7 mouse cellular contexts compared by ENCODE assay signal in the genomic region with DNA sequence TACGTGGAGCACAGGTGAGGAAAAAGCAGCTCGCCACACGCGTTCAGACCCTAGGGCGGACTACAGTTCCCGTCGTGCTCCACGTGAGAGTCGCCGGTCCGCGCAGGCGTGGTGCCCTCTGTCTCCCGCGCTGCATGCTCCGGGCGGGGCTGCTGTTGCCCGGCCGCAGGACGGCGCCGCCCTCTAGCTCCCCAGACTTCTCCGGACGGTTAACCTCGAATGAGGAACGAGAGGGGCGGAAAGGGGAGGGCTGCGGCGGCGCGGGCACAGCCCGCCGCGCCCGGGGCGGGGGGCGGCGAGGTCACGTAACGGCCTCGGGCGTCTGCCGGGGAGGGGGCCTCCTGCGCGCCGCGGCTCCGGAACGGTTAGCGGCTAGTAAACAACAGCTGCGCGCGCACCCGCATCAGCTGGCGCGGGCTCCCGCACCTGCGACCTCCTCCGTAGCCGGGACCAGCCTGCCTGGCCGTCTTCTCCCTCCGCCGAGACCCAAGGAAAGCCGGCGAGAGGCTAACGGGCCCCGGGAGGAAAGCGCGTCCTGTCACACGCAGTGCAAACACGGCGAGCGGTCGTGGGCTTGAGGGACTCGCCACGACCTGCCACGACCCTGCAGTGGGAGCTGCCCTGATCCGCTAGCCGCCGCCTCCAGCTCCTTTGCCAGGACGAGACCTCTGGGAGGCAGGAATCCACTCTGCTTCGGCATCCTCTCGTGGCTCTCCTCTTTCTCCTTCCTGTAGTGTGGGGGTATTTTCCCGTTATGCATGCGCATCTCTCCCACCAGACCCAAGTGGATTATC. TPM values are rescaled to one million over a fixed set of nuclear protein-coding genes. Genes with fewer than 3 reads are reported as not detected.
DNase-seq lines count a peak whose midpoint lies in the region; ATAC-seq lines count a peak whose summit lies in the region.

A gene (plus strand): TSS at position 378 of the 794 bp plus-strand sequence.

- H3K27me3 ChIP-seq in embryonic facial prominence, embryonic 10.5 days (replicated peaks; ENCODE audit: low read depth, poor library complexity, severe bottlenecking), result no peaks in the 10 kb centered on the region
- H3K27me3 ChIP-seq in limb, embryonic 11.5 days (ENCODE audit: control insufficient read depth, insufficient read depth, low read length), result no peaks in the 10 kb centered on the region
- no peaks in the 10 kb centered on the region for H3K27me3 ChIP-seq in midbrain, embryonic 14.5 days (ENCODE audit: control insufficient read depth, insufficient read depth, low read length)

- peak within 1 kb of the TSS; percentile 74 for H3K9ac ChIP-seq in limb, embryonic 11.5 days (ENCODE audit: low read length)
- H3K9ac ChIP-seq in midbrain, embryonic 14.5 days (replicated peaks; ENCODE audit: low read length), result peak within 1 kb of the TSS; percentile 81

- ATAC-seq in granulocyte monocyte progenitor cell, adult 5-6 weeks (replicated peaks; ENCODE audit: poor library complexity, severe bottlenecking), result peak; percentile 63
- peak; percentile 95 for ATAC-seq in limb, embryonic 11.5 days (ENCODE audit: insufficient number of reproducible peaks, low FRiP score, low TSS enrichment, low read depth)
- ATAC-seq in midbrain, embryonic 14.5 days (ENCODE audit: low FRiP score, low TSS enrichment), result peak; percentile 94

- no peaks in the 10 kb centered on the region; the same call in 1 of the 2 replicates for H3K36me3 ChIP-seq in embryonic facial prominence, embryonic 10.5 days (replicated peaks)
- no peaks in the 10 kb centered on the region for H3K36me3 ChIP-seq in limb, embryonic 11.5 days (ENCODE audit: control insufficient read depth, insufficient read depth, low read length)
- no peaks in the 10 kb centered on the region for H3K36me3 ChIP-seq in midbrain, embryonic 14.5 days (ENCODE audit: control insufficient read depth, insufficient read depth, low read length)

- H3K9me3 ChIP-seq in embryonic facial prominence, embryonic 10.5 days, result no peaks in the 10 kb centered on the region
- no peaks in the 10 kb centered on the region for H3K9me3 ChIP-seq in limb, embryonic 11.5 days (ENCODE audit: control insufficient read depth, low read length)
- H3K9me3 ChIP-seq in midbrain, embryonic 14.5 days (ENCODE audit: control insufficient read depth, low read length), result no peaks in the 10 kb centered on the region

- H3K27ac ChIP-seq in embryonic facial prominence, embryonic 10.5 days (replicated peaks), result peak within 1 kb of the TSS; percentile 93
- peak within 1 kb of the TSS; percentile 70 for H3K27ac ChIP-seq in limb, embryonic 11.5 days (replicated peaks; ENCODE audit: low read depth, low read length)
- H3K27ac ChIP-seq in midbrain, embryonic 14.5 days (replicated peaks; ENCODE audit: low read depth, low read length), result peak within 1 kb of the TSS; percentile 94

- H3K4me1 ChIP-seq in embryonic facial prominence, embryonic 10.5 days, result peaks cover 28% of the 10 kb centered on the region
- no peaks in the 10 kb centered on the region; the same call in 1 of the 2 replicates for H3K4me1 ChIP-seq in limb, embryonic 11.5 days (ENCODE audit: control insufficient read depth, insufficient read depth, low read length)
- H3K4me1 ChIP-seq in midbrain, embryonic 14.5 days (ENCODE audit: control insufficient read depth, insufficient read depth, low read length), result peaks cover 48% of the 10 kb centered on the region

- peak within 1 kb of the TSS; percentile 83 for H3K4me3 ChIP-seq in embryonic facial prominence, embryonic 10.5 days
- H3K4me3 ChIP-seq in limb, embryonic 11.5 days (ENCODE audit: low read depth, low read length), result peak within 1 kb of the TSS; percentile 72
- H3K4me3 ChIP-seq in midbrain, embryonic 14.5 days (replicated peaks; ENCODE audit: low read depth, low read length), result peak within 1 kb of the TSS; percentile 82

- H3K4me2 ChIP-seq in limb, embryonic 11.5 days (ENCODE audit: low read depth, severe bottlenecking), result peak within 1 kb of the TSS; percentile 86
- peak within 1 kb of the TSS; percentile 94 for H3K4me2 ChIP-seq in midbrain, embryonic 14.5 days (ENCODE audit: low read length)

- under 1% methylated on average over 85 of the region's 85 CpGs for WGBS in embryonic facial prominence, embryonic 10.5 days
- WGBS in limb, embryonic 11.5 days, result under 1% methylated on average over 79 of the region's 85 CpGs
- under 1% methylated on average over 78 of the region's 85 CpGs for WGBS in midbrain, embryonic 14.5 days

- DNase-seq in adrenal gland, postnatal 10 days, result peak; percentile 95
- peak; percentile 94 for DNase-seq in embryonic facial prominence, embryonic 10.5 days (ENCODE audit: low spot score)
- DNase-seq in kidney, adult 18-20 months, result peak; percentile 92
- DNase-seq in limb, embryonic 11.5 days (ENCODE audit: low spot score), result peak; percentile 92
- DNase-seq in midbrain, embryonic 14.5 days, result peak; percentile 95
- peak; percentile 91 to 94 for DNase-seq in spleen, adult 18-20 months

RNA-seq across cellular contexts. Expression of the gene that starts here (rescaled TPM):
- total RNA-seq in adrenal gland, postnatal 10 days (2021), result 10 to 100 TPM; 33.1 to 43.7 TPM
- 8.2 and 9.7 TPM in 2 replicates for polyA plus RNA-seq in embryonic facial prominence, embryonic 10.5 days (2016; fragmentation: Nextera tagmentation; extraction: Ambion mirVana)
- total RNA-seq in granulocyte monocyte progenitor cell, adult 5-6 weeks (2014; fragmentation: Nextera tagmentation), result 57.3 and 62.2 TPM in 2 replicates
- 51.3 and 51.8 TPM in 2 replicates for total RNA-seq in granulocyte monocyte progenitor cell, adult 5-6 weeks (2017)
- polyA plus RNA-seq in limb, embryonic 11.5 days (2014; fragmentation: Nextera tagmentation; extraction: Ambion mirVana), result 9.7 TPM in 2 replicates
- polyA plus RNA-seq in midbrain, embryonic 14.5 days (2014; fragmentation: Nextera tagmentation; extraction: Ambion mirVana), result 18.6 and 25.9 TPM in 2 replicates

Comparison
In these comparisons a context has a peak if more than half of its experiments do, and no peak if none do; other contexts are left out.
1. Peak in every context shown above with its lines: DNase-seq, ATAC-seq, H3K4me3 ChIP-seq and H3K27ac ChIP-seq.